Mouse (Mus musculus) T-helper 2 cell (primary cell): ENCODE data around the gene Stxbp2.

Experiments
- in situ Hi-C: fragments of 300-600 bp; cut with MboI, MseI; formaldehyde crosslinking; loops from one replicate; pipeline ENCODE4 v1.15.1; 2025; ENCODE audit warnings: high pct_unique_total_duplicates

The Stxbp2 gene

DNA sequence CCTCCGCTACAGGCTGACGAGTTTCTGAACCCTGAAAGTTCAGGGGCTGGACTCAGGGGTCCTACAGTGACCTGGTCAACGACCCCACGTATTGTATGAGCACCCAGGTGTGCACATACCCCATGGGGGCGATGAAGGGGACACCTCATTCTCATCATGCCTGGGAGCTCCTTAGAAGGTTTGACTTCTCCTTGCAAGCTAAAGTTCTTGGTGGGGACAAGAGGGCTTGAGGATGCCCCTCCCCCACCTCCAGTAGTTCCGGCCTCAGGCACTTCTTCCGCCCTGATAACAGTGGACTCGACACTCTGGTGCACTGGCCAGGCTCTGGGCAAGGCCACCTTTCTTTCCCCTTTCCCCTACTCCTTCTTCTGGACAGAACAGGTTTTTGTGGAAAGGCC, 722 bp downstream of the Stxbp2 start:
- in situ Hi-C loops, result loop anchor here (5.0 kb wide), 1 partner anchor 531 kb away; no protein-coding TSS in a partner anchor

DNA sequence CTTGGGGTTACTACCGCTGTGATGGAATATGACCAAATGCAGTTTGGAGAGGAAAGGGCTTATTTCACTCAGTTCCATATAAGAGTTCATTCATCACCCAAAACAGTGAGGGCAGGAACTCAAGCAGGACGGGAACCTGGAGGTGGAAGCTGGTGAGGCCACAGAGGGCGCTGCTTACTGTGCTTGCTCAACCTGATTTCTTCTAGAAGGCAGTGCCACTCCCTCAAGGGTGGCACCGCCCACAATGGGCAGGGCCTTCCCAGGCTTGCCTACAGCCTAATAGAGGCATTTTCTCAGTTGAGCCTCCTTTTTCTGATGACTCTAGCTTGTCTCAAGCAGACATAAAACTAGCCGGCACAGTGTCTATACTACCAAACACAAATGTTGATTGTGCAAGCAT, 15.0 kb downstream of the Stxbp2 start:
- in situ Hi-C loops, result no loop called here

DNA sequence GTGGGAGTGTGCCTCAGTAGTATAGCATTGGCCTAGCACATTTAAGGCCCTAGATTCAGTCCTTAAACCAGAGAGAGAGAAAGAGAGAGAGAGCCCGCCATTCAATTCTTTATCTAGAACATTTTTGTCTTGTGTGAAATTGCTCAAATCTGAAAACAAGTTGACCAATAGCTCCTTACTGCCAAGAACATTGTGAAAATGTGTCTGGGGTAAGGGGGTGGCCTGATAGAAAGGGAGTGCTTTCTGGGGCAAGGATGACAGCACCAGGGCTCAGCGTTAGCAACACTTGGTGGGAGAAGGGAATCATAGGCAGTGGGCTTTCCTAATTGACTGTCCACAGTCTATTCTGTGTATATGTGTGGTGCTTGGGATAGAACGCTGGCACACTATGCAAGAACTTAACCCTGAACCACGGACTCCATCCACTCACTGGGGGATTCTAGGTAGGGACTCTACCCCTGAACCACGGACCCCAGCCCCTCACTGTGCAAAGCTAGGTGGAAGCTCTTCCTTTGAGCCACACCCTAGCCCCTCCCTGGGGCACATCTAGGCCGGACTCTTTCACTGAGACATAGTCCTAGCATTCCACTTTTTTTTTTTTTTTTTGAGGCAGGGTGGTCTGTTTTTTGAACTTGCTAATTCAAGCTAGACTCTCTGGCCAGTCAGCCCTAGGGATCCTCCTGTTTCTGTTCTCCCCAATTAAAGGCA, 16.2 kb downstream of the Stxbp2 start:
- in situ Hi-C loops, result no loop called here

DNA sequence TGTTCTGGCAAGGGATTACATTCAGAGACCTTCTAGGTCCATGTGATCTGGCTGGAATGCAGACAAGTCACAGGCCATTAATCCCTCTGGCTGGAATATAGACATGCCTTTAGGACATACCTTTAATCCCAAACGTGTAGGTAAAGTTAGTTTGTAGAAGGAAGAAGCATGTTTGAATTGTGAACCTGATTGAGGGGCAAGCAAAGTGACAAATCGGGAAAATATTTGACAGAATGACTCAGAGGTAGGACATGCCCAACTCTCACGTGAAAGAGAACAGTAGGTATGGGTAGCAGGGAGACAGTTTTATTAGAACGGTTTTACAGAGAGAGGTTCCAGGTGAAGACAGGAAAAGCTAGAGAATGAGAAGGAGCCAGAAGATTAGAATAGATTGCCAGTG, 16.8 kb downstream of the Stxbp2 start:
- in situ Hi-C loops, result no loop called here

DNA sequence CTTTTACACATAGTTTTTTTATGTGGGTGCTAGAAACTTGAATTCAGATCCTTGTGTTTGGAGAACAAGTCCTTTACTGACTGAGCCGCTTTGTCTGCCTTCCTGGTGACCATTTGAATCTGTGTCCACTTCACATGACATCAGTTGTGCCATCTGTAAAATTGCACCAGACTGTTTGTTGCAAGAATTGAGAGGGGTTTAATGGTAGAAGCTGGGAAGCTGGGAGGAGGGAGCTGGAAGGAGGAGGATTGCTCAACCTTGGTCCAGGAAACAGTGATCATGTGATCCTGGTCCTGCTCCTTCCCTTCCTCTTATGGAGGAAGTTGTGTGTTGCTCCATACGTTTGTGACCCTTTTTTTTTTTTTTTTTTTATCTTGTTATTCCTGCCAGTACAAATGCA, 17.5 kb downstream of the Stxbp2 start:
- in situ Hi-C loops, result no loop called here

DNA sequence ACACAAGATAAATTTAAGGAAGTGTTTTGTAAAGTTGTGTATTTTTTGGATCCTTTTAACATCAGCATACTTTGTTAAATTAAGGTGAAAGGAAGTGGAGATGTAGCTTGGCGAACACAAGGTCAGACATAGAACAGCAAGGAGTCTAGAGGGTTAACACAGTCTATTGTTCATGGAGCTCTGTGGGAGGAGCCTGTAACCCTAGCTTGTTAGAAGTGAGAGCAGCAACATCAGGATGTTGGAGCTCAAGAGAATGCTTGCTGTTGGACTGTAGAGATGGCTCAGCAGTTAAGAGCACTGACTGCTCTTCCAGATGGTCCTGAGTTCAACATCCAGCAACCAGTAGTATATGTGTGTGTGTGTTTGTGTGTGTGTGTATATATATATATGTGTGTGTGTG, 18.2 kb downstream of the Stxbp2 start:
- in situ Hi-C loops, result no loop called here

DNA sequence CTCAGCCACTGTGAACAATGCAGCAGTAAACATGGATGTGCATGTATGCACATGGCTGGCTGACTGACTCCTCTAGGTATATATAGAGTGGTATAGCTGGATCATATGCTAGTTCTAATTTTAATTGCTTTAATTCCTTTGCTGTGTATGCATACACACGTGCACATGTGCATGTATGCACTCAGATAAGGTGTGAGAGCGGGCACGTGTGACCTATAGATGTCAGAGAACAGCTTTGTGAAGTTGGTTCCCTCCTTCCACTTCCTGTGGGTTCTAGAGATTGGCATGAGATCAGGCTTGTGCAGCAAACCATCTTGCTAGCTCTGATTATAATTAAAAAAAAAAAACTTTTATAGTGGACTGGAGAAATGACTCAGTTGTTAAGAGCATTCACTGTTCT, 22.1 kb downstream of the Stxbp2 start:
- in situ Hi-C loops, result no loop called here

DNA sequence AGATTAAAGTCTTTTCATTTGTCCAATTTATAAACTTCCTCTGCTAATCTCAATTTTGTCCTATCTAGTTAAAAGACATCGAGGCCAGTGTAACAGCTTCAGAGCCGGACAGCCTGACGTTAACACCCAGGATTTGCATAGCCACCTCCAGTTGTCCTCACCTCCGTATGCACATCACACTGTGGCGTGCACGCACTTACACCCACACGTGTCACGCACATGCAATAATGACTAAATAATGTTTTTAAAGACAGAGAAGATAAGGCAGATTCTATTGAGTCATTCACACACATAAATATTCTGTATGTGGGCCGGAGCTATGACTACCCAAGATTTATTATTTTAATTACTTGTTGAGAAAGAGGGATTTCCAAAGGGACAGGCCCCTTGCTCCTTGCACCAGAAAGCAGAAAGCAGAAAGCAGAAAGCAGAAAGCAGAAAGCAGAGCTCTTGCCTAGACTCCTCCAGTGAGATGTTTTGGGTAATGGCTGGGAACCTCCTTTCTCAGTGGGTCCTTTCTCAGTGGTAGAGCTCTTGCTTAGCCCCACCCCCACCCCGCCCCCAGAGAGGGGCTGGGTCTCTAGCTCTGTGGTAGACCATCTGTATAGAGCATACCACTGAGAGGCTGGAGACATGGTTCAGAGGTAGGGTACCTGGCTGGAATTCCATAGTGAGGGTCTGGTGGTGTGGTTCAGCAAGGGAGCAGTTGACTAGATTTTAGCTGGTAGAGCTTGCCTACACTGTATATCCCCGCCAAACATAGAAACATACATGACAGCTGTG, 24.2 kb downstream of the Stxbp2 start:
- in situ Hi-C loops, result no loop called here

DNA sequence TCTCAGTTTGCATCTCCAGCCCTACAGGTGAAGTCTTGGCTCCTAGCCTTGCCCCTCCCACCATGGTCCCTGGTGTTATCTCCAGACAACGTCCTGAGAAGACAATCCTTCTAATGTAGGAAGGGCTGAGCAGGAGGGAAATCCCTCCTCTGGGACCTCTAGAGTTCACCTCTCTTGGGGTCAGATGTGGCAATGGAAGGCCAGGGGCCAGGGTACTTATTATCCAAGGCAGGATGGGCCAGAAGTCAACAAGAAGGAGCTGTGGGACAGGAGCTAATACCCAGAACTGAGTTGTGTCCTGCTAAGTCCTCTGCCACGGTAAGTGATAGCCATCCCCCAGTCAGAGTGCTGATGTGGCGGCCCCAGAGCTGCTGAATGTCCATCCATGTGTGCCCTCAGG, 24.8 kb downstream of the Stxbp2 start, which contains the start of gene Retn:
TSS of gene Retn (plus strand) at position 245 of the 400 bp plus-strand sequence.
- in situ Hi-C loops, result no loop called here

DNA sequence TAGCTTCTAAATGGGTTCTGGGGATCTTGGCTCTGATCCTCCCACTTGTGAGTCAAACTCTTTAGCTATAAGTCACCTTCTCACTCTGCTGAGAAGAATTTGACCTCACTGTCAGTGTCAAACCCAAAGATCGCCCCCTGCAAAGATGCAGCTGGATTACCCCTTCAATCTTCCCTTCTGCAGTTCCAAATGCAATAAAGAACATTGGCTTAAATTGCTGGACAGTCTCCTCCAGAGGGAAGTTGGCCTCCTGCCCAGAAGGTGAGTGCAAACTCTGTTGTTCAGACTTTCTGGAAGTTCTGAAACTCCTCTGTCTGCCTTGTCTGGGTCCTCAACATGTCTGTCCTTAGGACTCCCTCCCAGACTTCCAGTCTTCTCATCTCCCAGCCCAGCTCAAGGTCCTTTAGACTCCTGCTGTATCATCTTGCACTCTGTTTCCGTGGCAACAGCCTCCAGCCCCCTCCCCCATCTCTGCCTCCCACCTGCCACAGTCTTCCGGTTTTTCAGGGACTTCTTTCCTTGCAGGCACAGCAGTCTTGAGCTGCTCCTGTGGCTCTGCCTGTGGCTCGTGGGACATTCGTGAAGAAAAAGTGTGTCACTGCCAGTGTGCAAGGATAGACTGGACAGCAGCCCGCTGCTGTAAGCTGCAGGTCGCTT, 26.1 kb downstream of the Stxbp2 start:
- in situ Hi-C loops, result no loop called here

DNA sequence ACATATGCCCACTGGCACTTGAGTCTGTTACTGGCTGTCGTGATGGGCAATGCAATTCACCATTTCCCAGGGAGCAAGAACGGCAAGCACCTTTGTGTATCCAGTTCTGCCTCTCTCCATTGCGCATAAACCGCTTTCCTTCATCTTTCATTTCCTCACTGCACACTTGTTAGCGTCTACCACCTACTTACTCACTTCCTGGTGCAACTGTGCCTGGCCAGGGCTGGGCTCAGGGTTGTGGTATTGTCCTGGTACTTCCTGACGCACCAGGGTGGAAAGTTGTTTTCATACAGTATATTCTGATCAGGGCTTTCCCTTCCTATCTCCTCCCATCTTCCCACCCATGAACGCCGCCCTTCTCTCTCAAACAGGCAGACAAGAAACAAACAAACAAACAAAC, 30.1 kb downstream of the Stxbp2 start:
- in situ Hi-C loops, result no loop called here

DNA sequence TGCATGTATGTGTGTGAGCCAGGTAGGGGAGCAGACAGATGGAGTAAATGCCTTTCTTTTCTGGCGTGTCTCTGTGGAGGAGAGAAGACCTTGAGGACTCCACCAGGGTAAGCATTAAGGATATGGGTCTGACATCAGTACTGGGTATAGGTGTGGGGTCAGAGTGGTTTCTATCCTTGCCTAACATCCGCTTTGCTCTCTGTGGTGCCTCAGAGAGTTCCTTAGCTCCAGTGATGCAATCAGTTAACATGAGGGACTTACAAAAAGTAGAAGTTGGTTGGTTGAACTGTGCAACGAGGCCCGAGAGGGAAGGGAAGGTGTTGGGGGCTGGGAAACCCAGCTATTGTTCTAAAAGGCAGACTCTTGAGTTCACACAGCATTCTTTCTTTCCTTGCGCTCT, 33.6 kb downstream of the Stxbp2 start:
- in situ Hi-C loops, result no loop called here

DNA sequence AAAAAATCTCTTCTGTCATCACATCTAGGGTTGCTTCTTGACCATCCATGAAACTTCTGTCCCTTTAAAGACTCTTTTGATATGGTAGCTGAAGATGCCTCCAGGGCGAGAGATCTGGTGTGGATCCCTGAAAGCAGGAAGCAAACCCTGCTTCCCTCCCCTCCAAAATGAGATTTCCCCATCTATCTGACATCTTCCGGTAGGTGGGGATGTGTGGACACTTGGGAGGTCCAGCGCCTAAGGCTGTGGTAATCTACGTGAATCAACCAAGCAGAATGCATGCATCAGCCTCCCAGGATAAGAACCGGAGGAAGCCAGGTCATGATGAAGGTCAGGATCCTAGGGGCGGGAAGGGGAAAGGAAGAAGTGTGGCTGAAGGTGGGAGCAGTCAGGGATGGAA, 34.8 kb downstream of the Stxbp2 start, which contains the start of gene Mcemp1:
TSS of gene Mcemp1 (plus strand) at position 248 of the 400 bp plus-strand sequence.
- in situ Hi-C loops, result no loop called here

DNA sequence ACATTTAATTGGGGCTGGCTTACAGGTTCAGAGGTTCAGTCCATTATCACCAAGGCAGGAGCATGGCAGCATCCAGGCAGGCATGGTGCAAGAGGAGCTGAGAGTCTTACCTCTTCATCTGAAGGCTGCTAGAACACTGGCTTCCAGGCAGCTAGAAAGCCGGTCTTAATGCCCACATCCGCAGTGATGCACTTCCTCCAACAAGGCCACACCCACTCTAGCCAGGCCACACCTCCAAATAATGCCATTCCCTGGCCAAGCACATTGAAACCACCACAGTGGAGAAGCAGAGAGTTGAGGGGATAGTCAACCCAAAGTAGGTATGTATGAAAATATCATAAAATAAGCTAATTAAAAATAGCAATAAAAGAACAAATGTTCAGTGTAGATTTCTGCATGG, 39.6 kb downstream of the Stxbp2 start:
- in situ Hi-C loops, result loop anchor here (5.0 to 10.0 kb wide), 3 partner anchors 33 to 446 kb away; partner anchors contain the start of gene Pex11g

DNA sequence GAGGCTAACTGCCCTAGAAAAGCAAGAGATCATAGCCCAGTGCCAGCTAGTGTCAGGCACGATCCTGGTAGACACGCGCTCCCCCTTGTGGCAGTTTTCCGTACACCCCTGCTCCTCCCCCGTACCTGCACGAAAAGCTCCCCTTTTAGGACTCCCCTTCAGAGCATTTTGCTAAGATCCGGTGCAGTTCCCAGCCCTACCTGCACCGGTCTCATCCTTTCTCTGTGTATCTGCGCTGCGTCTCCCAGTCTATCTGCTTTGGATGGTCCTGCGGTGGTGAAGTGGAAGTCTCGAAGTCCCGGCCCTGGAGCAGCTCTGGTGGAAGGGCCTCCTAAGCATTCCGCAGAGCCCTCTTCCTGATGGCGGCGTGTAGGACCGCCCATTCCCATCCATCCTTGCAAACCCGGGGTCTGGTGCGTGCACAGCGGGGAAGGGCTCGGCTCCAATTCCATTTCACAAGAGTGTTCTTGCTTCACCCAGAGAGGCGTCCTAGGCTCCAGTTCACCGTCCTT, 41.3 kb downstream of the Stxbp2 start, which contains the start of gene Fcor:
TSS of gene Fcor (minus strand) at position 383 of the 512 bp plus-strand sequence.
- in situ Hi-C loops, result loop anchor here (5.0 to 10.0 kb wide), 3 partner anchors 35 to 447 kb away; partner anchors contain the start of gene Pex11g

DNA sequence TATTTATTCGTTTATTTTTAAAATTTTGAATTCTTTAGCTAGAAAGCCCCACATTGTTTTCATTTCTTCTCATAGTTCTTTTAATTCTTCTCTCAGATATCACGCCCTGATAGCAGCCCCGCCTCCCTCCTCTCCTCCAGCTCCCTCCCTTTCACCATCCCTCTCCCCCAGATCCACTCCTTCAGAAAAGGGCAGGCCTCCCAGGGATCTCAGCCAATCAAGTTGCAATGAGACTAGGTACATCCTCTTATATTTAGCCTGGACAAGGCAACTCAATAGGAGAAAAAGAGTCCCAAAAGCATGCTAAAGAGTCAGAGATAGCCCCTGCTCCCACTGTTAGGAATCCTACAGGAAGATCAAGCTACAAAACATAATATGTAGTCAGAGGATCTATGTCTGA, 43.9 kb downstream of the Stxbp2 start:
- in situ Hi-C loops, result loop anchor here (5.0 to 10.0 kb wide), 3 partner anchors 37 to 450 kb away; partner anchors contain the start of gene Pex11g

DNA sequence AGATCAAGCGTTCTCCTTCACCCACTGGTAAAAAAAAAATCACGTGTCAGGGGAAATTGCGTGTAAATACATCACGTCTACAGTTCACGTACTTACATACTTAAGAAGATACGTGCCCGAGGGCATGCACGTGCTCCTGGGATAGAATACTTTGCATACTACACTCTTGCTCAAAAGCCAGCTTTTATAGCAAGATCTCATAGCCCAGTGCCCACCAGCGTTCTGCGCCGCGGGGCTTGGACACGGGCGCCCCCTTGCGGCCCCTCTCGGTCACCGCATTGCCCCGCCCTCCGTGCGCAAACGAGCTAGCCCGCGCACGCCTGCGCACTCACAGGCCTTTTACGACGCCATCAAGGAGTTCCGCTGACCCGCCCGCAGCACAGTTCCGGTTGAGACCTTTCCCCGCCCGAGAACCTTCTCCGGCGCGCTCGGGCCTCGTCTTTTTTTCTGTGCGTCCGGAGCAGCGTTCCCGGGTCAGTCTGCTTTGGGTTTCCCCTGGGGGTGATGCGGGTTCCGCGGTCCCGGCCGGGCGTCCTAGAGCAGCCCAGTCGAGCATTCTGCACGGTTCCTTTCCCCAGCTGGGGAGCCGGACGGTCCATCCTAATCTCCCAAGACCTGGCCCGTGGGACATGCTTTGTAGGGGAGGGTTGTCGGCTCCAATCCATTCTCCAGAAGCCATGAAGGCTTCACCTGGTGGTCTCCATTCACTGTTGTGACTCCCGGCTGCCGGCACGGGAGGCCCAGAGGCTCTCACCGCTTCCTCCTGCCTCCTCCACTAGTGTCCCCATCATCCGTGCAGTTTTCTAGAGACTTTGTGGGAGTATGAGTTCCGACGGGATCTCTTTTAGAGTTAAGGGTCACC, 45.6 kb downstream of the Stxbp2 start, which contains the start of gene Trappc5:
TSS of gene Trappc5 (plus strand) at position 169 of the 862 bp plus-strand sequence.
- in situ Hi-C loops, result loop anchor here (10.0 kb wide), 2 partner anchors 212 to 452 kb away; partner anchors contain the start of gene Pex11g

DNA sequence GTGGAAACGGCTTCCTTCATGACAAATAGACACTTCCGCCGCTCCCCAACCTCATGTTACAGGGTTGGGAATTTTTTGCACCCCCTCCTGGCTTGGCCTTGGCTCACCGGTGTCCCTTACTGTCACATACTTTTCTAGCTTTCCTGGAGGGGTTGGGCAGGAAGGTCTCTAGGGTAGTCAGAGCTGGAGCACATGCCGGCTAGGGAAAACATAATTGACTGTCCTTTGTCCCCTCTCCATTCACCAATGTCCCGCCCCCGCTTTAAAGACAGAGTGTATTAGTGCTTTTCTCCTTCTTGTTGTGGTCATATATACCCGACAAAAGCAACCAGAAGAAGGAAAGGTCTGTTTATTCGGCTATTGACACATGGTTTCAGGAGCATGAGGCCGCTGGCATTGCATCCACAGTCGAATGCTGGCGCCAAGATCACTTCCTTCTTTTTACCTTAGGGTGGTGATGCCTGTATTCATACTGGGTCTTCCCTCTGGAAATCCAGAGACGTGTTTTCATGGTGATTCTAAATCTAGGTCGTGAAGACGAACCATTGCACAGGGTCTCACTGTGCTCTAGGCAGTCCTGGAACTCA, 46.3 kb downstream of the Stxbp2 start:
- in situ Hi-C loops, result loop anchor here (10.0 kb wide), 2 partner anchors 212 to 452 kb away; partner anchors contain the start of gene Pex11g

DNA sequence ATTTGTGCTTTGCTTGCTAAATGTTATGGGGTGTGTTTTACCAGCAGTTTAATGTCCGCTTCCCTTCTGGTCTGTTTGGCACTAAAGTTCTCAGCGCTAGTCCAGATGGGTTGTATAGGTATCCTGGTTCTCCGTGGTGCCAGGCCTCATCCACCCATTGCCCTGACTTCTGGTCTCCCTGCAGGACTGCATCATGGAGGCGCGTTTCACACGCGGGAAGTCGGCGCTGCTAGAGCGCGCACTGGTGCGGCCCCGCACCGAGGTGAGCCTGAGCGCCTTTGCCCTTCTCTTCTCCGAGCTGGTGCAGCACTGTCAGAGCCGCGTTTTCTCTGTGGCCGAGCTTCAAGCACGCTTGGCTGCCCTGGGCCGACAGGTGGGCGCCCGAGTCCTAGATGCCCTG, 48.1 kb downstream of the Stxbp2 start:
- in situ Hi-C loops, result loop anchor here (10.0 kb wide), 2 partner anchors 214 to 454 kb away; partner anchors contain the start of gene Pex11g

DNA sequence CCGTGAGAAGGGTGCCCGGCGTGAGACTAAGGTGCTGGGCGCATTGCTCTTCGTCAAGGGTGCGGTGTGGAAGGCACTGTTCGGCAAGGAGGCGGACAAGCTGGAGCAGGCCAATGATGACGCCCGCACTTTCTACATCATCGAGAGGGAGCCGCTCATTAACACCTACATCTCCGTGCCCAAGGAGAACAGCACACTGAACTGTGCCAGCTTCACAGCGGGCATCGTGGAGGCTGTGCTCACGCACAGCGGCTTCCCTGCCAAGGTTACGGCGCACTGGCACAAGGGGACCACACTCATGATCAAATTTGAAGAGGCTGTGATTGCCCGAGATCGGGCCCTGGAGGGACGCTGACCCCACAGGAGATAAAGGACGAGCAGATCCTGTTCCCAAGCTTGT, 48.5 kb downstream of the Stxbp2 start:
- in situ Hi-C loops, result loop anchor here (10.0 kb wide), 2 partner anchors 214 to 454 kb away; partner anchors contain the start of gene Pex11g
